Mouse (Mus musculus): ENCODE data around the gene Olfr608. TPM values are rescaled to one million over a fixed set of nuclear protein-coding genes. Genes with fewer than 3 reads are reported as not detected.
"Not testable (repeated sequence)": the region's sequence is repeated elsewhere in the genome, so short reads cannot be mapped to it uniquely, and the experiment has no call there.

Gene Olfr608
- total RNA-seq (2012; rRNA removed) = not detected in 2 replicates

- Histone ChIP-seq H3K36me3 (ENCODE audit: control insufficient read depth, insufficient read depth, low read length, poor library complexity, severe bottlenecking) (no peaks in the 10 kb centered on the region), H3K4me3 (ENCODE audit: insufficient read depth in 1 of 2, low read depth in 1 of 2, low read length in 2 of 2, poor library complexity in 1 of 2, severe bottlenecking in 1 of 2) (no peak within 1 kb of the TSS), H3K4me1 (ENCODE audit: control insufficient read depth in 2 of 2, insufficient read depth in 2 of 2, low read length in 2 of 2, poor library complexity in 1 of 2) (no peaks in the 10 kb centered on the region), H3K9me3 (ENCODE audit: control insufficient read depth, insufficient read depth, low read depth, low read length) (no peaks in the 10 kb centered on the region), H3K27ac (ENCODE audit: insufficient read depth, low read depth, low read length, poor library complexity, severe bottlenecking) (no peak within 1 kb of the TSS), H3K9ac (ENCODE audit: insufficient read depth, low read depth, low read length, poor library complexity, severe bottlenecking) (no peak within 1 kb of the TSS)
- no peak for TF ChIP-seq HCFC1 (IDR thresholded peaks at IDR 0.05; ENCODE audit: borderline replicate concordance, insufficient read depth, low read length)
- TF ChIP-seq ZC3H11A (IDR thresholded peaks at IDR 0.05; ENCODE audit: borderline replicate concordance, low read depth, low read length) = no peak
- no peak for TF ChIP-seq CHD2 (IDR thresholded peaks at IDR 0.05; ENCODE audit: low read depth, low read length)
- TF ChIP-seq MAFK (IDR thresholded peaks at IDR 0.05; ENCODE audit: insufficient read depth, low read depth, low read length) = no peak
- no peak for TF ChIP-seq ZNF384 (IDR thresholded peaks at IDR 0.05; ENCODE audit: low read depth, low read length)
- in situ Hi-C loops (cut with MboI; ENCODE audit: low sequenced_read_pairs in 2 of 2, unreplicated experiment in 2 of 2) = no loop called here
- no peak for DNase-seq (ENCODE audit: low read depth, low spot score)
Measured at GRCm38 (mm10) chr7:103469577-103469976, at the start of gene Olfr608. Gene Olfr608 (plus strand): TSS chr7:103469877.

GRCm38 (mm10) chr7:103445339-103445738, 24.3 kb upstream of the Olfr608 start, which contains the start of gene Olfr605:
Gene Olfr605 (minus strand): TSS chr7:103445439.
- no peak for DNase-seq (ENCODE audit: low read depth, low spot score)
- no peaks in the 10 kb centered on the region for H3K4me1 ChIP-seq (ENCODE audit: control insufficient read depth in 2 of 2, insufficient read depth in 2 of 2, low read length in 2 of 2, poor library complexity in 1 of 2)
- no peak within 1 kb of the TSS for H3K4me3 ChIP-seq (ENCODE audit: insufficient read depth in 1 of 2, low read depth in 1 of 2, low read length in 2 of 2, poor library complexity in 1 of 2, severe bottlenecking in 1 of 2)
- no peak within 1 kb of the TSS for H3K9ac ChIP-seq (ENCODE audit: insufficient read depth, low read depth, low read length, poor library complexity, severe bottlenecking)
- H3K9me3 ChIP-seq (ENCODE audit: control insufficient read depth, insufficient read depth, low read depth, low read length) = no peaks in the 10 kb centered on the region
- TF ChIP-seq ZC3H11A (IDR thresholded peaks at IDR 0.05; ENCODE audit: borderline replicate concordance, low read depth, low read length) = no peak
- TF ChIP-seq MAFK (IDR thresholded peaks at IDR 0.05; ENCODE audit: insufficient read depth, low read depth, low read length) = no peak
- TF ChIP-seq HCFC1 (IDR thresholded peaks at IDR 0.05; ENCODE audit: borderline replicate concordance, insufficient read depth, low read length) = no peak
- no peak for TF ChIP-seq CHD2 (IDR thresholded peaks at IDR 0.05; ENCODE audit: low read depth, low read length)
- no peak for TF ChIP-seq ZNF384 (IDR thresholded peaks at IDR 0.05; ENCODE audit: low read depth, low read length)
- in situ Hi-C loops (cut with MboI; ENCODE audit: low sequenced_read_pairs in 2 of 2, unreplicated experiment in 2 of 2) = no loop called here
- no peak within 1 kb of the TSS for H3K27ac ChIP-seq (ENCODE audit: insufficient read depth, low read depth, low read length, poor library complexity, severe bottlenecking)
- no peaks in the 10 kb centered on the region for H3K36me3 ChIP-seq (ENCODE audit: control insufficient read depth, insufficient read depth, low read length, poor library complexity, severe bottlenecking)

GRCm38 (mm10) chr7:103448746-103449145, 20.9 kb upstream of the Olfr608 start, which contains the start of gene Olfr606:
Gene Olfr606 (plus strand): TSS chr7:103449046.
- no peak for DNase-seq (ENCODE audit: low read depth, low spot score)
- H3K4me3 ChIP-seq (ENCODE audit: insufficient read depth in 1 of 2, low read depth in 1 of 2, low read length in 2 of 2, poor library complexity in 1 of 2, severe bottlenecking in 1 of 2) = no peak within 1 kb of the TSS
- H3K36me3 ChIP-seq (ENCODE audit: control insufficient read depth, insufficient read depth, low read length, poor library complexity, severe bottlenecking) = no peaks in the 10 kb centered on the region
- in situ Hi-C loops (cut with MboI; ENCODE audit: low sequenced_read_pairs in 2 of 2, unreplicated experiment in 2 of 2) = no loop called here
- H3K9me3 ChIP-seq (ENCODE audit: control insufficient read depth, insufficient read depth, low read depth, low read length) = no peaks in the 10 kb centered on the region
- TF ChIP-seq HCFC1 (IDR thresholded peaks at IDR 0.05; ENCODE audit: borderline replicate concordance, insufficient read depth, low read length) (no peak), ZC3H11A (IDR thresholded peaks at IDR 0.05; ENCODE audit: borderline replicate concordance, low read depth, low read length) (no peak), MAFK (IDR thresholded peaks at IDR 0.05; ENCODE audit: insufficient read depth, low read depth, low read length) (no peak), ZNF384 (IDR thresholded peaks at IDR 0.05; ENCODE audit: low read depth, low read length) (no peak), CHD2 (IDR thresholded peaks at IDR 0.05; ENCODE audit: low read depth, low read length) (no peak)
- H3K27ac ChIP-seq (ENCODE audit: insufficient read depth, low read depth, low read length, poor library complexity, severe bottlenecking) = no peak within 1 kb of the TSS
- no peaks in the 10 kb centered on the region for H3K4me1 ChIP-seq (ENCODE audit: control insufficient read depth in 2 of 2, insufficient read depth in 2 of 2, low read length in 2 of 2, poor library complexity in 1 of 2)
- H3K9ac ChIP-seq (ENCODE audit: insufficient read depth, low read depth, low read length, poor library complexity, severe bottlenecking) = no peak within 1 kb of the TSS

GRCm38 (mm10) chr7:103460590-103460989, 9.1 kb upstream of the Olfr608 start:
- Histone ChIP-seq H3K4me3 (ENCODE audit: insufficient read depth in 1 of 2, low read depth in 1 of 2, low read length in 2 of 2, poor library complexity in 1 of 2, severe bottlenecking in 1 of 2) (no peak overlapping the region), H3K27ac (ENCODE audit: insufficient read depth, low read depth, low read length, poor library complexity, severe bottlenecking) (no peak overlapping the region), H3K9me3 (ENCODE audit: control insufficient read depth, insufficient read depth, low read depth, low read length) (no peaks in the 10 kb centered on the region), H3K4me1 (ENCODE audit: control insufficient read depth in 2 of 2, insufficient read depth in 2 of 2, low read length in 2 of 2, poor library complexity in 1 of 2) (no peaks in the 10 kb centered on the region), H3K36me3 (ENCODE audit: control insufficient read depth, insufficient read depth, low read length, poor library complexity, severe bottlenecking) (no peaks in the 10 kb centered on the region), H3K9ac (ENCODE audit: insufficient read depth, low read depth, low read length, poor library complexity, severe bottlenecking) (no peak overlapping the region)
- TF ChIP-seq ZC3H11A (IDR thresholded peaks at IDR 0.05; ENCODE audit: borderline replicate concordance, low read depth, low read length) = no peak
- no peak for TF ChIP-seq MAFK (IDR thresholded peaks at IDR 0.05; ENCODE audit: insufficient read depth, low read depth, low read length)
- no peak for TF ChIP-seq HCFC1 (IDR thresholded peaks at IDR 0.05; ENCODE audit: borderline replicate concordance, insufficient read depth, low read length)
- TF ChIP-seq CHD2 (IDR thresholded peaks at IDR 0.05; ENCODE audit: low read depth, low read length) = no peak
- no peak for TF ChIP-seq ZNF384 (IDR thresholded peaks at IDR 0.05; ENCODE audit: low read depth, low read length)
- no peak for DNase-seq (ENCODE audit: low read depth, low spot score)
- in situ Hi-C loops (cut with MboI; ENCODE audit: low sequenced_read_pairs in 2 of 2, unreplicated experiment in 2 of 2) = no loop called here

- H3K4me1 ChIP-seq (ENCODE audit: control insufficient read depth in 2 of 2, insufficient read depth in 2 of 2, low read length in 2 of 2, poor library complexity in 1 of 2); DNase-seq (ENCODE audit: low read depth, low spot score); H3K27ac ChIP-seq (ENCODE audit: insufficient read depth, low read depth, low read length, poor library complexity, severe bottlenecking); H3K36me3 ChIP-seq (ENCODE audit: control insufficient read depth, insufficient read depth, low read length, poor library complexity, severe bottlenecking); H3K9me3 ChIP-seq (ENCODE audit: control insufficient read depth, insufficient read depth, low read depth, low read length); H3K9ac ChIP-seq (ENCODE audit: insufficient read depth, low read depth, low read length, poor library complexity, severe bottlenecking); H3K4me3 ChIP-seq (ENCODE audit: insufficient read depth in 1 of 2, low read depth in 1 of 2, low read length in 2 of 2, poor library complexity in 1 of 2, severe bottlenecking in 1 of 2); in situ Hi-C loops (cut with MboI; ENCODE audit: low sequenced_read_pairs in 2 of 2, unreplicated experiment in 2 of 2): not testable (repeated sequence)
Measured at GRCm38 (mm10) chr7:103477106-103477505, 7.4 kb downstream of the Olfr608 start.

Measured in ES-E14 (cell line).